Mouse (Mus musculus) urinary bladder, postnatal 14 days (tissue): Measurements from ENCODE around the gene Ssbp3.

Experiments
- DNase-seq: peaks from one replicate; pipeline ENCODE4 v3.0.0; 2021; ENCODE audit warnings: low spot score

The Ssbp3 gene

DNA sequence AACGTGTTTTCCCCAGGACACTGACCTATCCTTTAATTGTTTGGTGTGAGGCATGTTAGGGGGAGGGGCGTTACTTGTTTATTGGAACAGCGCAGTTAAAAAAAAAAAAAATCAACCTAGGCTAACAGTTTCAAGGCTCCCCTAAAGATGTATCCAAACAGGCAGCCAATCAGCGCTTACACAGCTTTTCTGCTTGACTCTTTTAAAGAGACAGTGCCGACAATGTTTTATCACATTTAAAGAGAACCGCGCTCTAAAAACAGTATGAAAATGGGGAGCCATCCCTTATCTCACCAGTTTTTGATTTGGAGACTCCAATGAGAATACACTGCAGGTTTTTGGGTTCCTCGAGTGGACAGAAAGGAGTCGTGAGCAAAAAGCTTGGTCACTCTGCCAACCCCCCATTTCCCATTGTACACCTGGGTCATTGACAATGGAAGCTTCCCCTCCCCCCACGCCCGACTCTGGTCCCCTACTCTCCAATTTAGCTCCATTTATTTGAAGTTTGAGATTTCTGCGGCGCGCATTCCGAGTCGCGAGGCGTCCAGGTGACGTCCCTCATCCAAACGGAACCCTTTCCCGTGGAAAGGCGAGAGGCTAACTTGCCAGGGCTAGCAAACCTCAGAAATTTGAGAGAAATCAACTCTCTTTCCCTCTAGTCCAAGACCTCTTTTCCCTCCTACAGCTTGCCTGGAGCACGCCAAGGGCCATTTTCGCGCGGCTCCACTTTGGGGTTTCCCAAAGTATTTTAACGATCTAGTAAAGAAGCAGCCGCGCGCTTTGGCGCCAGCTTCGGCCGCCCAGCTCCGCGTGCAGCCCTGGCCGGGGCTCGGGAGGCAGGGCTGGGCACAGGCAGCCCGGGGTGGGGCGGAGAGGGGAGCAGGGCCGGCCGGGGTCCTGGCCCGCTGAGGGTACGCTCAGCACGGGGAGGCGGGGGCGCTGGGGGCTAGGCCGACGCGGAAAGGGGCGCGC, at the start of gene Ssbp3:
Ssbp3 (plus strand) TSS at position 501 of the 972 bp plus-strand sequence.
- peak; percentile 74 for DNase-seq

DNA sequence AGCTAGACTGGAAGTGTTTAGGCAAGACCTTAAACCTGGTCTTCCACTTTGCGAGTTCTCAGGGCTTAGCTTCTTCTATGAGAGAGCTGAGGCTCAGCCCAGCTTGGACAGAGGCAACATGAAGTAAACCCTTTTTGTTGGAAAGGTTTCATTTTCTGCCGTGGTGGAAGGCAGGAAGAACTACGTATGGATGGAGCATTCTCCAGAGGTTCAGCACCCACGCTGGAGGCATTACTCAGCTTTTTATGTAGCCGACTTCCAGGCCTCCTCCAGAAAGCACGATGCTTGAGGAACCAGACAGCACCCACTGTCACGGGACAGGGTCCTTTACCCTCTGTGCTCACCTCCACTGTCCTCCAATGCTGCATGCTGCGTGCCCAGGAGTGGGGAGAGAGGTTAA, 48.6 kb upstream of the Ssbp3 start:
- no peak for DNase-seq

DNA sequence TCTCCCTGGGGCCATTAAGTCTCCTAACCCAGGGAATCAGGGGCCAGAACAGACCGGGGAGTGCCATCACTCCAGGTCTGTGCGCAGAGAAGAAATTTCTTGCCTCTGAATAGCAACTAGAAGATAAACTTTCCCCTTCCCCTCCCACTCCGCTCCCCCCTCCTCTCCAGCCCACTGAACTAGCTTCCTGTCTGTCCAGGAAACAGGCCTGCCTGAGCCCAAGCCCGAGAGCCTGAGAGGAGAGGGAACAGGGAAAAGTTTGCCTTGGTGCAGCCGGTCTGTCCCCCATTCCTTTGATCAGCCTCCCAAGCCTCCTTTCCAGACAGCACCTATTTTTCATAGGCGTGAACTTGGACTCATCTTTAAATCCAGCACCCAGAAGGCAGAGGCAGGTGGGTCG, 48.2 kb upstream of the Ssbp3 start:
- DNase-seq: no peak

DNA sequence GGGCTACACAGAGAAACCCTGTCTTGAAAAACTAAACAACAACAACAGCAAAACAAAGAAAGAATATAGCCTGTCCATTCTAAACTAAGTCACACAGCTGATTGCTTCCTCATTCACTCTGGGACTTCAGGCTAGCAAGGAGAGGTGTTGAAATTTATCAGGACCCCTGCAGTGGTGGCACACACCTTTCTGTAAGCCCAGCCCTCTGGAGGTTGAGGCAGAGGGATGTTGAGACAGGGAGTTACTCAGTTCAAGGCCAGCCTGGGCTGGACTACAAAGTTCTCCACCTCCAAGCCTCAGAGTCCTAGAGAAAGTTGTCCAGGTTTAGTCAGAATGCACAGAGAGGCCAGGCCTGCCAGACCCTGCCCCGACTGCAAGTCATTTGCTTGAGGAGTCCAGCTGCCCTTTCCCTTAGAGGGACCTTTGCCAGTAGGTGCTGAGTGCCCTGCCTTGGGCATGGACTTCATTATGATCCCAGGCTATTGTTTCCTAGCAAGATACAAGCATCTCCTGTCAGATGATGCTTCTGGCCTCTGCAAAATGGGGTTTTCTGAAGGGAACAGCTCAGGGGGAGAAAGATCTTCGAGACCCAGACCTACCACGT, 47.6 kb upstream of the Ssbp3 start:
- DNase-seq: no peak

DNA sequence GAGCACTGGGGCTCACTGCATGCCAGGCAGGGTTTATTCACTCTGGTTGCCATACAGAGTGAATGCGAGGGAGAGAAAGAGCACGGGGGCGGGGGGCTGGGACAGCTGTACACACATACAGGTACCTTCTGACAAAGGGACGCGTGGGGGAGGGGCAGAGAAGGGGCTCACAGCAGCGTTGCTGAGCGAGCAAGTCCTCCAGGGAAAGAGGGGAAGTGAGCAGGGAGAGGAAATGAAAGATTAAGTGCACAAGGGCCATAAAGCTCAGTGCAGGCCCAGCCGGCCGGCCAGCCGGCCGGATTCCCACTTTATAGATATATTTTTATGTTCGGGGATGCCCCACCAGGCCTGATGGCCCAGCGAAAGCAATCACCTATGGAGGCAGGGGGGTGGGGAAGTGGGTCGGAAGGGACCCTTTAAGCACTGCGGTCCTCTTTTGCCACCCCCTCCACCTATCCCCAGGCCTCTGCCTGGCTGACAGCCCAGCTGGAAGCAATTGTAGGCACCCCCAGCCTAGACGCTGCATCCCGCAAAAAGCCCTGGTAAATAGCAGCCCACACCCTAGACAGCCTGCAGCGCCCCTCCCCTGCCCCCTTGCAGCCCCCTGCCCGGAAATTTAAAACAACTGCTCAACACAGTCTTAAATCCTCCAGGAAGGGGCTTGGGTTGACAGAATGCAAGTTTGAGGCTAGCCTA, 44.9 kb upstream of the Ssbp3 start:
- no peak for DNase-seq

DNA sequence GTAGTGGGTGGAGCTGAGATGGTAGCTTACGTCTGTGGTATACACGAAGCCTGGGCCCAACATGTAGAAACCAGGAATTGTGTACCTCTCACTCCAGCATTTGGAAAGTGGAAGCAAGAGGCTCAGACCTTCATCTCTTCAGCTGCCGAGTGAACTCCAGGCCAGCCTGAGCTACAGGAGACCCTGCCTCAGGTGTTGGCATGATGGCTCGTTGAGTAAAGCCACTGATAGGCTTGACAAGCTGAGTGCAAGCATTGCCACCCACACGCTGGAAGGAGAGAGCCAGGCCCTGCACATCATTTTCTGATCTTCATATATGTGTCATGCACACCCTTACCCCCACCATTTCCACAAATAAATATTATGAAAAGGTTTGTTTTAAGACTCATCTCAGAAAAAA, 44.1 kb upstream of the Ssbp3 start:
- no peak for DNase-seq

DNA sequence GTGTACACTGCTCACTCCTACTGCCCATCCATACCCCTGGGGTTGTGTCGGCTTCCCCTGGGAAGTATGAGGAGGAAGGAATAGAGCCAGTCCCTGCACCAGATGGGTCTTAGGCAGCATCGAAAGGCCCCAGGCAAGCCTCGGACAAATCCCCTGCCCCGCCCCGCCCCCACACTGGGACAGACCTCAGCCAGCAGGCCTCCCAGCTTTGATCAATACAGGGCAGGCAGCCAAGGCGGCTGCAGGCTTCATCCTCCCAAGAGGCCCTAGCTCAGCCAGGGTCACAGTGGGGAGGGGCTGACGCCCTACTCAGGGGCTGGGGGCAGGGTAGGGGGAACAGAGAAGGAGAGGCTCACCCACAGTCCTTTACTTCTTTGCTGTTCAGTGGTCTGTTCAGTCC, 43.7 kb upstream of the Ssbp3 start:
- no peak for DNase-seq

DNA sequence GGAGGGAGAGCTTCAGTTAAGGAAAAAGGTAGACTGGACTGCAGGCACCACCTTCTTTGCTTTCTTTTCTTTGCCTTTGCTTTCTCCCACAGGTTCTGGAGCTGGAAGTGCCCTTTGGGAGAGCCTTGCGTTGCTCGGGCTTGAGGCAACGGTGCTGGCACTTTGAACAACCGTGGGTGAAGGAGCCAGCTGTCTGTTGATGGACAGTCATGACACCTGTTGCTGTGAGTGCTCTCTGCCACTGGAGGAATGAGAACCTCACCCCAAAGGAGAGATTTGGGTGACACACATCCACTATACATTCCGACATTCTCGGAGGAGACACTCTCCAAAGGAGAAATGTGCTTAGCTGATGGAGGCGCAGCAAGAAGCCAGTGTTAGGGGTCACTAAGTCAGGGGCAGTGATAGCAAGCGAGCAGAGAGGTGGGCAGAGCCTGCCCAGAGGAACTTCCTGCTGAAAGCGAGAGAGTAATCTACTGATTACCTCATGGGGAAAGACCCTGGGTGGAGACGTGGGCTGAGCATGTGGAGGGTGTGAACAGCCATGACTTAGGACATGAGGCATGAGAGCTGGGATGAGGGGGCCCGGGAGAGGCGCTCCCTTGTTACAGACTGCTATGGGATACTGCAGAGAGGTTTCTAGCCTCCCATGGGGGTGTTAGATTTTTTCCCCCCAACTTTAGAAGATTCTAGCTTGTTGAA, 41.6 kb upstream of the Ssbp3 start:
- no peak for DNase-seq

DNA sequence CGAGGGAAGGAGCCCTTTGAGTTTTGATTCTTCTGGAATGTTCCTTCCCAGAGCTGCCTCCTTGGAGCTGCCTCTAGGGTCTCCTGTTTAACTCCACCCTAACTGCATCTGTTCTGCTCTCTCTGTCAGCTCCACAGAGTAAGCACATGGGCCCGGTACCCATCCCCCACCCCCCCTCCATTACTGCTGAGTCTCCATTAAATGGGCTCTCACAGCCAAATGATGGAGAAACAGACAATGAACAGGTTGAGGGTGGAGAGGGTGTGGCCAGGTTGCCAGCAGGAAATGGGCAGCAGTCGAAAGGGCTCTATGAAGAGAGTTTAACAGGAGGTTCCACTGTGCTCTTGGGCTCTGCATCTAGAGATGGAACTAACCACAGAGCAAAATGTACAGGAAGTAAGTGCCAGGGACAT, 41.0 kb upstream of the Ssbp3 start:
- DNase-seq: no peak

DNA sequence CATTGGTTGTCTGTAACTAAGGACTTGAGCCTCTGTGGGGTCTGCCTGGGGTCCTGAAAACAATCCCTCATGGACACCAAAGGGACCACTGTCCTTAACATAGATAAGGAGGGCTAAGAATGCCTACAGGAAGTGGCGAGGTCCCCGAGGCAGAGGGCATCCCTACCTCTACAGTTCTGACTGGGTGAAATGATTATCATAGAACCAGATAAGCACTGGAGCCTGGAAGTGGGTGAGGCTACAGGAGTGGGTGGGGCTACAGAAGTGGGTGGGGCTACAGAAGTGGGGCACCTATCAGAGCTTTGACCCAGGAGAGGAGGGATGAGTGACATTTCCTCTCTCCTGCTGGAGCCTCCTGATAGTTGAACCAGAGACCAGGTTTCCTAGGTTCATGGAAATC, 39.9 kb upstream of the Ssbp3 start:
- no peak for DNase-seq

DNA sequence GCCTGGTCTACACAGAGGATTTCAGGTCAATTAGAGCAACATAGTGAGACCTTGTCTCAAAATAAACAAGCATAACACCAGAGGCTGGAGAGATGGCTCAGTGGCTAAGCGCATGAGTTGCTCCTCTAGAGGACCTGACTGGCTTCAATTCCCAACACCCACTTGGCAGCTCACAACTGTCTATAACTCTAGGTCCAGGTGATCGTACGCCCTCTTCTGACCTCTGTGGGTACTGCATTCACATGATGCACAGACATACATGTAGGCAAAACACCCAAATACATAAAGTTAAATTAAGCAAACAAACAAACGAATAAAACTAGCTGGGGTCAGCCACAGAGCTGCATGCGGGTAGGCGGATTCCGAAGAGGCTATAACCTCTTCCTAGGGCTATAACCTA, 36.0 kb upstream of the Ssbp3 start:
- DNase-seq: no peak

DNA sequence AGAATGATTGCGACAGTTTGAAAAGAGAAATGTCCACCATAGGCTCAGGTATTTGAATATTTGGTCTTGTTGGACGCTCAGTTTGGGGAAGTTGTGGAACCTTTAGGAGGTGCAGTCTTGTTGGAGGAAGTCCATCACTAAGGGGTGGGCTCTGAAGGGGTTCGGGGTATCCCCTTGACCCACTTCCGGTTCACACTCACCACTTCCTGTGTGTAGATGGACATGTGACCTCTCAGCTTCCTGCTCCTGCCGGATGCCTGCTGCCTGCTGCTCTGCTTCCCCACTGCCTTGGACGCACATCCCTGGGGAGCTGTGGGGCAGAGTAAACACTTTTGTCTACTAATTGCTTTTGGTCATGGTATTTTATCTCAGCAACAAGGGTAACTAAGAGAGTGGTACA, 29.4 kb upstream of the Ssbp3 start:
- no peak for DNase-seq

DNA sequence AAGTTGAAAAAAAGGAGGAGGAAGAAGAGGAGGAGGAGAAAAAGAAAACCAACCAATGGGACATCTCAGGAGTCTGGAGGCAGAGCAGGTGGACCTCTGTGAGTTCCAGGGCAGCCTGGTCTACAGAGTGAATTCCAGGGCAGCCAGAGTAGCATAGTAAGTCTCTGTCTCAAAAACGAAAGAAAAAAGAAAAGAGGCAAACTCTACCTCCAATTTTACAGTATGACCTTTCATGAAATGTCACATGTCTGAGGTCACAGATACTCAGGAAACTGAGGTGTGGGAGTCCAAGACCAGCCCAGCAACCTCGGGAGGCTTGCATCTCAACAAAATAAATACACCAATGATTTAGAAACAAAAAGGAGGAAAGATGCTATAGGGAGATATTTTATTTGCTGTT, 27.4 kb upstream of the Ssbp3 start:
- no peak for DNase-seq

DNA sequence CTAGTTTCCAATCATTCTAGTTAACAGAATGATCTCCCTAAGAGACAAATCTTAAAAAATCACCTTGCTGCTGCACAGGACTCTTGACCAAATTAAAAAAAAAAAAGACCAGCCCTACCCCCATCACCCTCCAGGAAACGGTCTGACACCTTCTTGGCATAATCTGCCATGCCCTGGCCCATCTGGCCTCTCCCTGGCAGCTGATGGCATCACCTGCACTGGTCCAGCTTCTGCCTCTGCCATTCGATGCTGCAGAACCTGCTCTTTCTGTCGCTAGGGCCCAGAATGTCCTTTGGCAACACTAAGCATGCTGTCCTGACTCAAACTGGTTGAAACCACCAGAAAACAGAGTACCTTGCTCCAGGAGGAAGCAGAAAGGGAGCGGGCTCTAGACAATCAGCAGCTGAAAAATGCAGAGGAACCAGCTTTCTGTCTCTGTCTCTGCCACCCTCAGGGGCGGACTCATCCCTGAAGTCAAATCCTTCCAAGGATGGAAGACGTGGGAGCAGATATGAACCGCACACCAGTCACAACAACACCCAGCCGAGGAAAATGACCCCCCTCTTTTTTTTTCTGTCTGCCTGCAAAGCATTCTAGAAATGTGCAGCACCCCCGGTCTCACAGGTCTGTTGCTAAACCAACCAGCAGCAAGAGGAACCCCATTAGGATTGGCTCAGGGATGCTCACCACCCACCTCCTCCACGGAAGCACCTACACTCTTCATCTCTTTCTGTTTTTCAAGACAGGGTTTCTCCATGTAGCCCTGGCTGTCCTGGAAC, 24.0 kb upstream of the Ssbp3 start:
- no peak for DNase-seq

DNA sequence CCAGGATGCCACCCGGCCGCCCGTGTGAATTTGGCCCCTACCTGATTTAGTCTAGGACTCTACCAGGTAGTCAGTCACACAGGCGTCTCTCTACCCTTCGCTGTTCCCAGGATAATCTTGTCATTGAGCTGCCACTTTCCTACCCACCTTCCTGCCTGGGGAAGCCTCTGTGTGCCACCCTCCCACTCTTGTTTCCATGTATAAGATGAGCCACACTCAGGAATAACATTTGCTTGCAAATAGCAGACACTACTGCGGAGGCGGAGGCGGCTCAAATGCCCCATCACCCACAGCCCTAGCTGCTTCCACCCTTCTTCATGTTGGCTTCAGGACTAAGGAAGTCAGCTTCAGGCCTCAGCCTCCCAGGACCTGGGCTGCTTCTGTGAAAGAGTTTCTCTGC, 14.4 kb upstream of the Ssbp3 start:
- no peak for DNase-seq

DNA sequence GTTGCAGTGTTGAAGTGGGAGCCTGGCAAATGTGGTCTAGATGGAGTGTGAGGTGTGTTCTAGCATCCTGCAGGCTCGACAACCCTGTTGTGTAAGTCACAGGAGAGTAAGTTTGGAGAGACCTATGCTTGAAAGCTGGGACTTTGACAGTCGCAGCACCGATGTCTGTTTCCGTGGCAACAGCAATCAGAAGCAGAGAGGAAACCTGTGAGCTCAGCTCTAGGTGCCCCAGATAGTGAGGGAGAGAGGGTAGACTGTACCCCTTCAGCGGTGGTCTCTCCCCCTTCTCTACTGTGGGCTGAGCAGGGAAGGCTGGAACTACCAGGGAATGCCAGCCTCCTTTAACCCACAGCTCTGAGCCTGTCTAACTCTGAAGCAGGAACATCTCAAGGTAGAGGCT, 11.6 kb upstream of the Ssbp3 start:
- DNase-seq: no peak

DNA sequence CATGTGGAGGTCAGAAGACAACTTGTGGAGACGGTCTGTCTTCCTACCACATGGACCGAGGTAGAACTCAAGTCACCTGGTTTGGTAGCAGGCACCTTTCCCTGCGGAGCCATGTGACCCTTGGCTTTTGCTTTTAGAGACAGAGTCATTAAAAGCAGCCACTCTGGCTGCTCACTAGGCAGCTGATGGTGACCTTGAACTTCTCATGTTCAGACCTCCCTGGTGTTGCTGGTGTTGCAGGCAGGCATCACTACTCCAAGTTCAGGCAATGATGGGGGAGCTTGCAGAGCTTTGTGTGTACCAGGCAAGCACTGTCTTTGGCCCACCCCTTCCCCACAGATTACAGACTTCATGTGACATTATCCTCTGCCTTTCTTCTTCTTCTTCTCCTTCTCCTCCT, 11.0 kb upstream of the Ssbp3 start:
- no peak for DNase-seq

DNA sequence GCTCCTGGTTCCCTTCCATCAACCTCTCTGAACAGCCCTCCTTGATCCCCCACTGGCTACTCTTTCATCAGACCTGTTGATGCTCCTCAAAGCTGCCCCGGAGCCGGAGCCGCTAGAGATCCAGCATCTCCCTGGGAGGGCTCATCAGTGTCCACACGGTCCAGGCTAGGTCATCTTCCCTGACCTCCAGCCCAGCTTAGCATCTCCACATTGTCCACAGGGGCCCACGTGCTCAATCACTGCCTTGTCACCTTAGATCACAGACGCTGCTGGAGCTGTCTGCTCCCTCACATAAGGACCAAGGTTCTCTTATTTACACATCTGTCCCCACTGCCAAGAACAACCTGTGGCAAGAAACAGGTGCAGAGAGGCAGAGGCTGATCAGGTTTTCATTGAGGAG, 9.8 kb upstream of the Ssbp3 start:
- DNase-seq: no peak

DNA sequence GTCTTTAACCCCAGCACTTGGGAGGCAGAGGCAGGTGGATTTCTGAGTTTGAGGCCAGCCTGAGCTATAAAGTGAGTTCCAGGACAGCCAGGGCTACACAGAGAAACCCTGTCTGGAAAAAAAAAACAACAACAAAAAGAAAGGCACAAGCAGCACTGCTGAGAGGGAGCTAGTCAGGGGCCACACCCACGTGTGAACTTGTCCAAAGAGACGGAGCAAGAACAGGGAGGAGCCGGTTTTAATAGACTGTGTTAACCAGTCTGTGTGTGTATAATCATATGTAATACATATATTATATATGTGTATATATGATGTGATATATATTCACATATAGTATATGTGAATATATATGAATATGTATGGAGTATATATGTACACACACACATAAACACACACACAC, 8.9 kb upstream of the Ssbp3 start:
- DNase-seq: no peak

DNA sequence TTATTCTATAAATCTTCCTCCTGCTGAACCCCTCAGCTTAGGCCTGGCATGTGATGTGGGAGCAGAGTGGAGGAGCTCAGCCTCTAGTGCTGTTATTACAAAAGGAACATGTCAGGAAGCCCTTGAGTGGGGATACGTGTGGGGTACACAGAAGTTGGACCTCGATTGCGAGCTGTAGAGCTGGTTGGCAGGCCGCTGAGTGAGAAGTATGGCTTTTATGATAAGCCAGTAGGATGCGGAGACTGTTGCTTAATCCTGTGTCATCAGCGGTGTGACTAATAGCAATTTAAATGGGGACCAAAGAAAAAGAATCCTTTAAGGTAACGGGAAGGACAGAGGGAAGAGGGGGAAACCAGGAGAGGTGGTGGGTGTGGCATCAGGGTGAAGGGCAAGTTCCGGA, 8.3 kb upstream of the Ssbp3 start:
- no peak for DNase-seq

DNA sequence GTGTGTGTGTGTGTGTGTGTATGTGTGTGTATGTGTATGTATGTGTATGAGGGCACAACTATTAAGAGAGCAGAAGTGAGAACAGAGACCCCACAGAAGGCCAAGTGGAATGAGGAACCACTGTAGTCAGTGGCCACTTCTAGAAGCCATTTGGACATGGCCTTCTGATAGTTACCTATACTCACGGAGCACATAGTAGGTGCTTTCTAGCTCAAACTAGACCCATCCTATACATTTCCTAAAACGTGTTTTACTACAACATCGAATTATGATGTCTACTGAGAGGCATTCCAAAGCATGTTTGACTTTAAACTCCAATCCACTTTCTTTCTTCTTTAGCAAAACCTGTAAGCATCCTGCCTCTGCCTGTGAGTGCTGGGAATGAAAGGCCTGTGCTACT, 4.6 kb upstream of the Ssbp3 start:
- no peak for DNase-seq
